Mouse (Mus musculus) MEL (cell line): ENCODE results near the gene Fam89a. TPM values are rescaled to one million over a fixed set of nuclear protein-coding genes. Genes with fewer than 3 reads are reported as not detected.

Source experiments
- DNase-seq: peaks from one replicate; pipeline ENCODE4 v3.0.0; 2011; ENCODE audit warnings: low read depth, low spot score
- H3K27ac ChIP-seq: 2 replicates; pipeline ENCODE4 v1.5.1; 2012; ENCODE audit warnings: low read depth, mild to moderate bottlenecking, control low read depth, low read length, moderate library complexity; ENCODE audit not compliant: control insufficient read depth
- H3K27me3 ChIP-seq, 2 experiments: fragments of 150-350 bp in 1 of 2; sonication (generic) in 1 of 2; 2 replicates each; pipeline ENCODE4 v1.6.1; 2012; ENCODE audit warnings: low read length in 2 of 2, mild to moderate bottlenecking in 2 of 2, improper control_type of control experiment in 1 of 2, moderate library complexity in 1 of 2; ENCODE audit not compliant: insufficient read depth in 2 of 2, control insufficient read depth in 1 of 2
- H3K36me3 ChIP-seq, 2 experiments: 2 replicates each; pipeline ENCODE4 v1.6.1; 2012 to 2014; ENCODE audit warnings: low read length in 2 of 2, improper control_type of control experiment in 1 of 2, inconsistent platforms in 1 of 2, mild to moderate bottlenecking in 1 of 2; ENCODE audit not compliant: insufficient read depth in 2 of 2, control insufficient read depth in 1 of 2
- H3K4me1 ChIP-seq, 2 experiments: fragments of 150-350 bp in 1 of 2; sonication (generic) in 1 of 2; 2 replicates each; pipeline ENCODE4 v1.6.1; 2012; ENCODE audit warnings: low read length in 2 of 2, improper control_type of control experiment in 1 of 2, mild to moderate bottlenecking in 1 of 2; ENCODE audit not compliant: insufficient read depth in 2 of 2, control insufficient read depth in 1 of 2
- H3K4me3 ChIP-seq, 2 experiments: fragments of 150-350 bp in 1 of 2; sonication (generic) in 1 of 2; 2 replicates each; pipeline ENCODE4 v1.5.1; 2012; ENCODE audit warnings: low read depth in 2 of 2, low read length in 2 of 2, mild to moderate bottlenecking in 2 of 2, moderate library complexity in 2 of 2, control low read depth in 1 of 2, improper control_type of control experiment in 1 of 2; ENCODE audit not compliant: control insufficient read depth in 1 of 2, insufficient read depth in 1 of 2
- H3K79me2 ChIP-seq: 2 replicates; pipeline ENCODE4 v1.6.1; 2012; ENCODE audit warnings: mild to moderate bottlenecking, low read length, moderate library complexity; ENCODE audit not compliant: control insufficient read depth, poor library complexity, insufficient read depth
- H3K9ac ChIP-seq: 2 replicates; pipeline ENCODE4 v1.6.1; 2012; ENCODE audit warnings: low read depth, mild to moderate bottlenecking, control low read depth, low read length, moderate library complexity; ENCODE audit not compliant: control insufficient read depth, poor library complexity, severe bottlenecking
- H3K9me3 ChIP-seq: fragments of 150-350 bp; sonication (generic); replicated peaks from 2 replicates; pipeline ENCODE4 v1.6.1; 2012; ENCODE audit warnings: mild to moderate bottlenecking, low read length, improper control_type of control experiment, moderate library complexity; ENCODE audit not compliant: insufficient read depth
- CHD1 ChIP-seq: IDR thresholded peaks from 2 replicates; pipeline ENCODE4 v1.6.1; 2012; ENCODE audit warnings: low read depth, mild to moderate bottlenecking, inconsistent platforms, low read length, improper control_type of control experiment
- CHD2 ChIP-seq: IDR thresholded peaks from 2 replicates; pipeline ENCODE4 v1.6.1; 2011; ENCODE audit warnings: low read length, improper control_type of control experiment
- CTCF ChIP-seq, 3 experiments: IDR thresholded peaks in 2 of 3; conservative IDR thresholded peaks in 1 of 3; 2 replicates each; pipeline ENCODE4 v1.5.1; 2011 to 2012; ENCODE audit warnings: low read length in 3 of 3, low read depth in 2 of 3, mild to moderate bottlenecking in 2 of 3, improper control_type of control experiment in 1 of 3, inconsistent platforms in 1 of 3, mixed read lengths in 1 of 3, moderate library complexity in 1 of 3; ENCODE audit not compliant: control insufficient read depth in 1 of 3, insufficient read depth in 1 of 3, poor library complexity in 1 of 3, severe bottlenecking in 1 of 3
- E2F4 ChIP-seq: IDR thresholded peaks from 2 replicates; pipeline ENCODE4 v1.6.1; 2011; ENCODE audit warnings: low read depth, low read length, improper control_type of control experiment, borderline replicate concordance
- ELF1 ChIP-seq: IDR thresholded peaks from 2 replicates; pipeline ENCODE4 v1.6.1; 2014; ENCODE audit warnings: low read depth, mild to moderate bottlenecking, inconsistent platforms, low read length, improper control_type of control experiment, moderate library complexity
- EP300 ChIP-seq, 2 experiments: IDR thresholded peaks; 2 replicates each; pipeline ENCODE4 v1.6.1; 2011; ENCODE audit warnings: improper control_type of control experiment in 2 of 2, low read length in 2 of 2, low read depth in 1 of 2, mild to moderate bottlenecking in 1 of 2
- ETS1 ChIP-seq: IDR thresholded peaks from 2 replicates; pipeline ENCODE4 v1.6.1; 2012; ENCODE audit warnings: low read depth, mild to moderate bottlenecking, inconsistent platforms, low read length, improper control_type of control experiment, moderate library complexity
- GABPA ChIP-seq: IDR thresholded peaks from 2 replicates; pipeline ENCODE4 v1.6.1; 2012; ENCODE audit warnings: low read depth, mild to moderate bottlenecking, inconsistent platforms, low read length, improper control_type of control experiment, moderate library complexity
- GATA1 ChIP-seq: IDR thresholded peaks from 2 replicates; pipeline ENCODE4 v1.6.1; 2011; ENCODE audit warnings: low read depth, low read length, improper control_type of control experiment
- HCFC1 ChIP-seq: IDR thresholded peaks from 2 replicates; pipeline ENCODE4 v1.6.1; 2012; ENCODE audit warnings: low read depth, mild to moderate bottlenecking, inconsistent platforms, low read length, improper control_type of control experiment, moderate library complexity
- JUND ChIP-seq: IDR thresholded peaks from 2 replicates; pipeline ENCODE4 v1.6.1; 2011; ENCODE audit warnings: low read depth, mild to moderate bottlenecking, improper control_type of control experiment, low read length
- KAT2A ChIP-seq: conservative IDR thresholded peaks from 2 replicates; pipeline ENCODE4 v1.6.1; 2012; ENCODE audit warnings: low read depth, low read length, improper control_type of control experiment, inconsistent platforms
- MAFK ChIP-seq: IDR thresholded peaks from 2 replicates; pipeline ENCODE4 v1.6.1; 2011; ENCODE audit warnings: low read depth, mild to moderate bottlenecking, low read length, improper control_type of control experiment, borderline replicate concordance
- MAX ChIP-seq: IDR thresholded peaks from 2 replicates; pipeline ENCODE4 v1.6.1; 2011; ENCODE audit warnings: low read length, improper control_type of control experiment
- MEF2A ChIP-seq: IDR thresholded peaks from 2 replicates; pipeline ENCODE4 v1.6.1; 2014; ENCODE audit warnings: low read depth, mild to moderate bottlenecking, inconsistent platforms, low read length, improper control_type of control experiment; ENCODE audit not compliant: poor library complexity, insufficient replicate concordance, severe bottlenecking; ENCODE audit errors: extremely low read depth
- MXI1 ChIP-seq: IDR thresholded peaks from 2 replicates; pipeline ENCODE4 v1.6.1; 2011; ENCODE audit warnings: mild to moderate bottlenecking, low read depth, low read length, improper control_type of control experiment
- MYB ChIP-seq: IDR thresholded peaks from 2 replicates; pipeline ENCODE4 v1.6.1; 2011; ENCODE audit warnings: mild to moderate bottlenecking, low read depth, low read length, improper control_type of control experiment
- MYC ChIP-seq: IDR thresholded peaks from 2 replicates; pipeline ENCODE4 v1.6.1; 2011; ENCODE audit warnings: low read depth, mild to moderate bottlenecking, low read length, improper control_type of control experiment, moderate library complexity
- NELFE ChIP-seq: IDR thresholded peaks from 2 replicates; pipeline ENCODE4 v1.6.1; 2011; ENCODE audit warnings: low read depth, low read length, improper control_type of control experiment
- NRF1 ChIP-seq: IDR thresholded peaks from 2 replicates; pipeline ENCODE4 v1.6.1; 2014; ENCODE audit warnings: low read depth, mild to moderate bottlenecking, inconsistent platforms, low read length, improper control_type of control experiment, moderate library complexity; ENCODE audit not compliant: poor library complexity, insufficient read depth, severe bottlenecking
- POLR2A ChIP-seq, 2 experiments: IDR thresholded peaks; 2 replicates each; pipeline ENCODE4 v1.6.1; 2011 to 2012; ENCODE audit warnings: low read length in 2 of 2, mild to moderate bottlenecking in 2 of 2, control low read depth in 1 of 2, improper control_type of control experiment in 1 of 2, low read depth in 1 of 2, moderate library complexity in 1 of 2; ENCODE audit not compliant: control insufficient read depth in 1 of 2, insufficient read depth in 1 of 2, poor library complexity in 1 of 2
- POLR2AphosphoS2 ChIP-seq: IDR thresholded peaks from 2 replicates; pipeline ENCODE4 v1.6.1; 2011; ENCODE audit warnings: low read length, improper control_type of control experiment
- POLR2AphosphoS5 ChIP-seq: IDR thresholded peaks from 2 replicates; pipeline ENCODE4 v1.6.1; 2012; ENCODE audit warnings: low read depth, borderline replicate concordance, mild to moderate bottlenecking, inconsistent platforms, low read length, moderate library complexity, mixed read lengths
- RAD21 ChIP-seq: IDR thresholded peaks from 2 replicates; pipeline ENCODE4 v1.6.1; 2011; ENCODE audit warnings: mild to moderate bottlenecking, low read depth, low read length, improper control_type of control experiment
- RCOR1 ChIP-seq: IDR thresholded peaks from 2 replicates; pipeline ENCODE4 v1.6.1; 2012; ENCODE audit warnings: low read depth, mild to moderate bottlenecking, inconsistent platforms, low read length, improper control_type of control experiment
- SIN3A ChIP-seq: IDR thresholded peaks from 2 replicates; pipeline ENCODE4 v1.6.1; 2012; ENCODE audit warnings: low read length, improper control_type of control experiment, inconsistent platforms
- SMC3 ChIP-seq: IDR thresholded peaks from 2 replicates; pipeline ENCODE4 v1.6.1; 2011; ENCODE audit warnings: low read depth, low read length, improper control_type of control experiment
- TAL1 ChIP-seq: IDR thresholded peaks from 2 replicates; pipeline ENCODE4 v1.6.1; 2012; ENCODE audit warnings: mild to moderate bottlenecking, inconsistent platforms, low read length, moderate library complexity, mixed read lengths
- TBP ChIP-seq: IDR thresholded peaks from 2 replicates; pipeline ENCODE4 v1.8.0; 2011; ENCODE audit warnings: low read depth, low read length, improper control_type of control experiment
- TCF12 ChIP-seq: IDR thresholded peaks from 2 replicates; pipeline ENCODE4 v1.6.1; 2014; ENCODE audit warnings: low read depth, mild to moderate bottlenecking, inconsistent platforms, low read length, improper control_type of control experiment, moderate library complexity
- UBTF ChIP-seq: IDR thresholded peaks from 2 replicates; pipeline ENCODE4 v1.6.1; 2012; ENCODE audit warnings: low read depth, mild to moderate bottlenecking, inconsistent platforms, low read length, improper control_type of control experiment, moderate library complexity, borderline replicate concordance; ENCODE audit not compliant: insufficient read depth
- USF1 ChIP-seq: IDR thresholded peaks from 2 replicates; pipeline ENCODE4 v1.6.1; 2014; ENCODE audit warnings: low read depth, mild to moderate bottlenecking, inconsistent platforms, low read length, improper control_type of control experiment, moderate library complexity
- USF2 ChIP-seq, 2 experiments: IDR thresholded peaks; 2 replicates each; pipeline ENCODE4 v1.6.1; 2011 to 2012; ENCODE audit warnings: improper control_type of control experiment in 2 of 2, low read length in 2 of 2, borderline replicate concordance in 1 of 2, inconsistent platforms in 1 of 2, low read depth in 1 of 2, mild to moderate bottlenecking in 1 of 2; ENCODE audit not compliant: insufficient read depth in 1 of 2
- ZC3H11A ChIP-seq: IDR thresholded peaks from 2 replicates; pipeline ENCODE4 v1.6.1; 2012; ENCODE audit warnings: low read depth, mild to moderate bottlenecking, inconsistent platforms, low read length, improper control_type of control experiment
- ZKSCAN1 ChIP-seq: IDR thresholded peaks from 2 replicates; pipeline ENCODE4 v1.6.1; 2012; ENCODE audit warnings: low read depth, mild to moderate bottlenecking, inconsistent platforms, low read length, improper control_type of control experiment, moderate library complexity
- ZMIZ1 ChIP-seq: IDR thresholded peaks from 2 replicates; pipeline ENCODE4 v1.6.1; 2012; ENCODE audit warnings: low read depth, mild to moderate bottlenecking, inconsistent platforms, low read length, improper control_type of control experiment, moderate library complexity
- ZNF384 ChIP-seq: IDR thresholded peaks from 2 replicates; pipeline ENCODE4 v1.6.1; 2012; ENCODE audit warnings: low read depth, mild to moderate bottlenecking, inconsistent platforms, low read length, improper control_type of control experiment
- polyA plus RNA-seq, 2 experiments: library from polyadenylated mRNA; stranded (reverse) in 1 of 2; unstranded in 1 of 2; fragments of >175 nt in 1 of 2; fragments of >200 nt in 1 of 2; gene quantifications; 2 replicates each; pipeline versions ENCODE4 v1.2.1 to v1.2.4; 2012; ENCODE audit warnings: low replicate concordance in 2 of 2, low read depth in 1 of 2; ENCODE audit not compliant: insufficient read length in 2 of 2, insufficient read depth in 1 of 2, missing spikeins in 1 of 2
- total RNA-seq: library from RNA; depleted of rRNA; stranded (reverse); fragments of 300-350 nt; gene quantifications from 2 replicates; pipeline ENCODE4 v1.2.3, GENCODE M21; 2012; rRNA removed

Fam89a gene
- 0.31 and 0.33 TPM in 2 replicates for total RNA-seq
- 1 to 10 TPM in 1 of 2 experiments, not detected in 1; 1.8 TPM for polyA plus RNA-seq

DNA sequence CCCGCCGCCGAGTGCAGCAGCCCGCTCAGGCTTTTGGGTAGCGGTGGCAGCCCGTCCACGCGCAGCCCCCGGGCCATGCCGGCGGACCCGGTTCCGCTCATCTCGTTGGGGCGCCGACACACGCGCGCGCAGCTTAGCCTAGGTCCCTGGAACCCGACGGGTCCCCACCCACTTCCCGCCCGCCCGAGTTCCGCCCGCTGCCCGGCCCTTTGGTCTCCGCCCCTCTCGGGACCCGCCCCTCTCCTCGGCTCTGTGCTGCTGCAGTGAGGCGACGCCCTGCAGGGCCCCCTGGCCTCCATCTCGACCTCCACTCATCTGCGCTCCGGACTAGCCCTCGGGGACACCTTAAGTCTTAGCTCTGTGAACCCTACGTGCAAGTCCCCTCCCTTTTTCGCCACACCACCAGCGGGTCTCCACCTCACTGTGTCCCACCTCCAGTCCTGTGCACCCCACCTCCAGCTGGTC is at the start of gene Fam89a:
TSS of gene Fam89a (minus strand) at position 124 of the 465 bp plus-strand sequence.
- Histone ChIP-seq H3K4me3 (peak within 1 kb of the TSS; percentile 76 to 79), H3K4me1 (peaks cover 2 to 10% of the 10 kb centered on the region in 2 experiments), H3K36me3 (no peaks in the 10 kb centered on the region; a peak in 1 of 4 replicates), H3K27me3 (no peaks in the 10 kb centered on the region), H3K27ac (no peak within 1 kb of the TSS), H3K9ac (peak within 1 kb of the TSS; percentile 79), H3K79me2 (peaks cover 2% of the 10 kb centered on the region; the same call in 1 of the 2 replicates), H3K9me3 (no peaks in the 10 kb centered on the region)
- peak; percentile 80 for DNase-seq
- no peak for TF ChIP-seq EP300 (IDR thresholded peaks at IDR 0.05; ENCODE audit: low read depth in 1 of 2, low read length in 2 of 2)
- TF ChIP-seq GATA1: no peak
- no peak for TF ChIP-seq HCFC1
- TF ChIP-seq CTCF (IDR thresholded peaks at IDR 0.05 in 2 of 3, conservative IDR thresholded peaks at IDR 0.05 in 1 of 3; ENCODE audit: control insufficient read depth in 1 of 3, insufficient read depth in 1 of 3, low read depth in 2 of 3, low read length in 3 of 3, poor library complexity in 1 of 3, severe bottlenecking in 1 of 3): no peak
- no peak for TF ChIP-seq UBTF
- TF ChIP-seq POLR2AphosphoS5: no peak
- TF ChIP-seq MAFK: no peak
- no peak for TF ChIP-seq TAL1
- TF ChIP-seq ZKSCAN1: no peak
- no peak for TF ChIP-seq ZC3H11A
- TF ChIP-seq USF1: no peak
- no peak for TF ChIP-seq TCF12
- no peak for TF ChIP-seq TBP
- TF ChIP-seq CHD2: no peak
- TF ChIP-seq ETS1: no peak
- TF ChIP-seq CHD1: no peak
- no peak for TF ChIP-seq MYC
- TF ChIP-seq ZNF384: no peak
- no peak for TF ChIP-seq E2F4
- peak; percentile 45; the same call in 1 of the 2 replicates for TF ChIP-seq MXI1
- TF ChIP-seq RAD21: no peak
- TF ChIP-seq GABPA: no peak
- TF ChIP-seq POLR2A (IDR thresholded peaks at IDR 0.05; ENCODE audit: control insufficient read depth in 1 of 2, insufficient read depth in 1 of 2, low read depth in 1 of 2, low read length in 2 of 2, poor library complexity in 1 of 2): peak; percentile 29 to 54; a peak in 3 of 4 replicates
- no peak for TF ChIP-seq MEF2A
- peak; percentile 61 for TF ChIP-seq NRF1
- no peak for TF ChIP-seq MAX
- no peak for TF ChIP-seq POLR2AphosphoS2
- TF ChIP-seq USF2 (IDR thresholded peaks at IDR 0.05; ENCODE audit: borderline replicate concordance in 1 of 2, insufficient read depth in 1 of 2, low read depth in 1 of 2, low read length in 2 of 2): no peak
- TF ChIP-seq MYB: no peak
- no peak for TF ChIP-seq SIN3A
- no peak for TF ChIP-seq JUND
- TF ChIP-seq SMC3: no peak
- 0 out of 2 replicates have a peak, but pooled peaks have one; percentile 17 for TF ChIP-seq ELF1
- no peak for TF ChIP-seq KAT2A
- no peak for TF ChIP-seq ZMIZ1
- peak; percentile 27; the same call in 1 of the 2 replicates for TF ChIP-seq NELFE
- TF ChIP-seq RCOR1: no peak
